Mouse (Mus musculus) olfactory bulb, adult 2 months (tissue): ENCODE measurements around the gene Lrmda.

Source experiments
- CTCF ChIP-seq: fragments of 200-500 bp; IDR thresholded peaks from 2 replicates; pipeline ENCODE4 v1.5.1; 2012; ENCODE audit warnings: low read depth, mild to moderate bottlenecking, low read length, moderate library complexity; ENCODE audit not compliant: insufficient read depth
- POLR2A ChIP-seq: fragments of 200-500 bp; IDR thresholded peaks from 2 replicates; pipeline ENCODE4 v1.6.1; 2012; ENCODE audit warnings: mild to moderate bottlenecking, low read depth, low read length, moderate library complexity; ENCODE audit not compliant: insufficient read depth

DNA sequence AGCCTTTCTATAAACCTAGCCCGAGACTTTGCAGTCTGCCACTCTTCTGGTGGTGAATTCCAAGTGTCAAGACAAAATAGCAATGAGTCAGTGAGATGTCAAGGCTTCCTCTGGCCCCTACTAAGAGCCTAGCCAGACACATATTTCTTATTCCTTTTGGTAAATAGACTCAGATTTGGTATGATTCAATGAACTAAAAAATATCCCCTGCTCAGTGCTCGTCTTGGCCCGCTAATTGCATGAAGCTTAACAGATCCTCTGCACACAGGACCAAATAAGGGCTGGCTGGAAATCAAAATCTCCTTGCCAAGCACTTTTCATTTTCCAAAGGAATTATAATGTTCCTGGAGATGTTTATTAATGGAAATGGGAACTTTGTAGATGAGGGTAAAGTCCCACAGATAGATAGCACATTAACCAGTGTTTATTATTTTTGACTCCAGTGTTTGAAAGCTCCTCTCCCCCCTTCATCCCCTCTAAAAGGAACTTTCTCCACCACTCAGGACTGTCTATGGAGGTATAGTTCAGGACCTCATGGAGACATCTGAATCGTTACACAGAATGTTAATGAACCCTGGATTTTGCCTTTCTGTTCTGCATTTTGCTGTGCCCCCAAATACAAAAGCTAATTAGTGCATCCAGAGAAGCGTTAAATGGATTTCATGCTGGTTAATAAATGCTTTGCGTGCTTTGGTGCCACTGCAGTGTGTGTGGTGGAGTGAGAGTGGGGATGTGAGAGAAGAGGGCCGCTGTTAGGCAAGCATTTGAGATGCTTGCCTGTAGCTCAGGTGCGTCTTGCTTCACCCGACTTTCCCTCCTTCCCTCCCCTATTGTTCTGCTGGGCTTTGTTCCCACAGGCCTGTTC is 945.5 kb downstream of the Lrmda start:
- TF ChIP-seq CTCF: no peak
- no peak for TF ChIP-seq POLR2A
